Mouse (Mus musculus) layer of hippocampus, postnatal 25 days (tissue): Measurements from ENCODE around the gene Methig1. TPM values are rescaled to one million over a fixed set of nuclear protein-coding genes. Genes with fewer than 3 reads are reported as not detected.
"Not testable (repeated sequence)": the region's sequence is repeated elsewhere in the genome, so short reads cannot be mapped to it uniquely, and the experiment has no call there.

Experiments
- DNase-seq, 2 experiments: peaks; one replicate each; pipeline ENCODE4 v3.0.0; 2022; ENCODE audit warnings: mixed read lengths in 2 of 2, low spot score in 1 of 2; ENCODE audit errors: extremely low spot score in 1 of 2
- total RNA-seq, 2 experiments: library from RNA; stranded (reverse); gene quantifications; 2 replicates each; pipeline ENCODE4 v1.2.3; 2021

The Methig1 gene
- total RNA-seq, 2 experiments from 2014 or later, result not detected

GRCm38 (mm10) chr15:100337328-100337727, 15.6 kb upstream of the Methig1 start:
- not testable (repeated sequence) for DNase-seq

GRCm38 (mm10) chr15:100337847-100338246, 15.1 kb upstream of the Methig1 start:
- DNase-seq, result peak in 1 of 2 experiments; percentile 49

- not testable (repeated sequence) for DNase-seq
Observed at GRCm38 (mm10) chr15:100341314-100341980, 11.5 kb upstream of the Methig1 start.

- DNase-seq, result no peak
Observed at GRCm38 (mm10) chr15:100345484-100345883, 7.5 kb upstream of the Methig1 start.

- DNase-seq, result no peak
Observed at GRCm38 (mm10) chr15:100346761-100347160, 6.2 kb upstream of the Methig1 start.

- no peak for DNase-seq
Observed at GRCm38 (mm10) chr15:100349496-100349895, 3.5 kb upstream of the Methig1 start.

- no peak for DNase-seq
Observed at GRCm38 (mm10) chr15:100351501-100352060, 1.4 kb upstream of the Methig1 start.

GRCm38 (mm10) chr15:100353399-100353798, 450 bp downstream of the Methig1 start:
- not testable (repeated sequence) for DNase-seq

GRCm38 (mm10) chr15:100355876-100356275, 2.9 kb downstream of the Methig1 start:
- no peak for DNase-seq

GRCm38 (mm10) chr15:100364242-100364641, 11.3 kb downstream of the Methig1 start, which contains the start of gene Higd1c:
Gene Higd1c (plus strand): TSS chr15:100364542.
- DNase-seq, result no peak

- not testable (repeated sequence) for DNase-seq
Observed at GRCm38 (mm10) chr15:100365967-100366366, 13.0 kb downstream of the Methig1 start.

GRCm38 (mm10) chr15:100367119-100367518, 14.2 kb downstream of the Methig1 start:
- DNase-seq, result no peak

- DNase-seq, result peak; percentile 27 to 74
Observed at GRCm38 (mm10) chr15:100375066-100375465, 22.1 kb downstream of the Methig1 start.

GRCm38 (mm10) chr15:100377847-100378505, 25.0 kb downstream of the Methig1 start:
- not testable (repeated sequence) for DNase-seq

GRCm38 (mm10) chr15:100379658-100380057, 26.7 kb downstream of the Methig1 start:
- DNase-seq, result no peak

GRCm38 (mm10) chr15:100380104-100380503, 27.2 kb downstream of the Methig1 start:
- DNase-seq, result no peak

- no peak for DNase-seq
Observed at GRCm38 (mm10) chr15:100385705-100386104, 32.8 kb downstream of the Methig1 start.

GRCm38 (mm10) chr15:100387544-100388223, 34.7 kb downstream of the Methig1 start:
- no peak for DNase-seq

GRCm38 (mm10) chr15:100388224-100388835, 35.4 kb downstream of the Methig1 start:
- DNase-seq, result no peak

GRCm38 (mm10) chr15:100388886-100389285, 35.9 kb downstream of the Methig1 start:
- DNase-seq, result no peak
